Mouse (Mus musculus): ENCODE measurements at regions not wholly inside any gene's neighbourhood (a gene's known extent, or its start where the extent isn't known, plus 50 kb on each side); places are given as distances from the start of the nearest gene placed in this dataset.

DNA sequence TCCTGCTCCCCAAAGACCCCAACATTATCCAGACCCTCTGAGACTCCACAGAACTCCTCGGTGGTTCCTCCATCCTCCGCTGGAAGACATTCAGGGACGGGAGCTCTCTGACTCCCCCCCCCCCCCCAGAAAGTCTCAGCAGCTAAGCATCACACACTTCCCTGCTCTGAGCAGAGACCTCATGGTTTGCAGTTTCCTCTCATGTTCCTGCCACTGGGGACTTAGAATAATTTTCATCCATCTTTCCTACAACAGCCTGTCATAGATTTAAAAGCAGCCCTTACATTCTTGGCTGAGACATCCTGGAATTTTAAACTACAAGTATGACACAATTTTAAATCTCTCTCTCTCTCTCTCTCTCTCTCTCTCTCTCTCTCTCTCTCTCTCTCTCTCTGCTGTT lies 69.2 kb downstream of the Gpr65 start:
- DNase-seq (ENCODE audit: low spot score in 2 of 2) = no peak

DNA sequence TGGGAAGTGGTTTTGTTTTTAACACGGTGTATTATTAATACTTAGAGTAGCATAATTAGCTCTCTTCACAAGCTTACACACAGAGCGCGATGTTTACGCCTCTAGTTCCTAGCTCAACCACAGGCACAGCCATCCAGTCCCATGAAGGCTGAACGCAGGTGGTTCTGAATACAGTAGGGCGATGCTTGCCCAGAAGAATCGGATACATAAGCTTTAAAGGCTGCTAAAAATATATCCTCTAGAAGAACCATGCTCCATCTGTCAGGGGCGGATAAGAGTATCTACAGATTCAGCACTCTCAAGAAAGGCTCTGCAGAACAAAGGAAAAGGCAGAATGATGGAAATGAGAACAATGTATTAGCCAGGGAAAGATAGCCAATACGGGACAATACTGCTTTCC lies 71.1 kb downstream of the Gpr65 start:
- DNase-seq (ENCODE audit: low spot score in 2 of 2) = peak in 1 of 2 experiments; percentile 48

DNA sequence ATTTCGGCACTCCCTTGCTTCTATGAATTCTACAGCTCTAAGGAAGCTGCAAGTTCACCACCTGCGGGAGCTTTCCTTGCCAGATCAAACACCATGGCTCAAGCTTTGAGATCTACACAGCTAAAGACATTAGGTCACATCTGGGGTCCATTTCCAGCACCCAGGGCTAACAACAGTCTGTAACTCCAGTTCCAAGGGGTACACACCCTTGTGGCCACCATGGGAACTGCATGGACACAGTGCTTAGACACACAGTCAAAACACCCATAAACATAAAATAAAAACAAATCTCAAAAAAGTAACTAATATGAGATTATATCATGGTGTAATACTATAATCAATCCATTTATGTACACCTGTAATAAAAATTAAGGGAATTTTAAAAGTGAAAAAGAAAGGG lies 73.7 kb downstream of the Gpr65 start:
- DNase-seq (ENCODE audit: low spot score in 2 of 2) = no peak

DNA sequence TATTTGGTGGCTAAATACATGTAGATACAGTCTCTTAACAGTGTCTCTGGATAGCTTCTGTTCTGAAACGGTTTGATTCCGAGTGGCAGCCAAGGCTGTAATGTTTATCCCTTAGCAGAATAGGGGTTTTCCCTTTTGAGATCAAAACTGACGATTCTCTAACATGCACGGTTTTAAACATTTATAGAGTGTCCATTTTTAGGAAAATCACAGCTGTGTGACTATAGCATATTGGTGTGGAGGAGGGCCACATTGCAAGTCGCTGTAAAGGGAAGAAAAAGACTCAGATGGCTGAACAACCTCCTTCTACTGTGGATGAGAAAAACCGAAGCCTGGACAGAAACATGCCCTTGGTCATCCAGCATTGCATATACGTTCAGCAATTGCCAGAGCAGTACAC lies 75.2 kb downstream of the Gpr65 start:
- peak in 1 of 2 experiments; percentile 32 for DNase-seq (ENCODE audit: low spot score in 2 of 2)

DNA sequence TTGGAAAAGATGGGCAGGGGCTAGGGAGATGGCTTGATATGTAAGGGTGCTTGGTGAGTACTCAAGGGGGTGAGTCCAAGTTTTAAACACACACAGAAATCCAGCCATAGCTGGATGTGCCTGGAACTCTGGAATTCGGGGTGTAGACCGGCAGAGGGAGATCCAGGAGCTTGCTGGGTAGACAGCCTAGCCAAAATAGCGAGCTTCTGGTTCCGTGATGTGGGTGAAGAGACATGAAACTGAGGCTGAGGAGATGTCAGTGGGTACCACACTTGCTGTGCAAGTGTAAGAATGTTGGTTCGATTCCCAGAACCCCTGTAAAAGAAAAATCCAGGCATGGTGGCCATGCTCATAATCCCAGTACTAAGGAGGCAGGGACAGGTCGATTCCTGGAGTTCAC lies 78.6 kb downstream of the Gpr65 start:
- DNase-seq (ENCODE audit: low spot score in 2 of 2) = no peak

DNA sequence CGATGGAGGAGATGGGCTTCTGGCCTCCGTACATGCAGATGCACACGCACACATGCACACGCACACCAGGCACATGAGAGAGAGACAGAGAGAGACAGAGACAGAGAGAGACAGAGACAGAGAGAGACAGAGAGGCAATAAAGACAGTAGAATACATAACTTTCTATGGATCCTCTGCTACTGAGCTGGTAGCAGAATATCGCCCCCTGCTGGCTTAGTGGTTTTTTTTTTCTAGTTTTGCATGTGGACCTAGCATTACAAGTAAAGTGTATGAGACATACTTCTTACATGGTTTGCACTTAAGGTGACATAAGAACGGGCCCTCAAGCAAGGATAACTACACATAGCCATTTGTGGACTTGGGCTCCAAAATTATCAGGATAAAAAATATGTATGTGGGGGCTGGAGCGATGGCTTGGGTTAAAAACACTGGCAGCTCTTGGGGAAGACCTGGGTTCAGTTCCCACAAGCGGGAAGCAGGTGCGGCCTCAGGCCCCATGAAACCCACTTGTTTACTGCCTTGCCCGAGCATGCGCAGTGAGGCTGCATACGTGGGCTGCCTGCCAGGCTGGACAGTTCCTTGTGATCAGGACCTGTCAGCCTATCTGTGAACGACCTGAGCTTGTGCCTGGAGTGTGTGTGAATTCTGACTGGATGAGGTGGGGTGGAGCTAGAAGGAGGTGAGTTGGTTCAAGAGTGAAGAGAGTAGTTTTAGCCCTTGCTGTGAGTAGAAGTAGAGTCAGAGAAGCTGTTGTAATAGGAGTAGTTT lies 79.3 kb downstream of the Gpr65 start:
- DNase-seq (ENCODE audit: low spot score in 2 of 2) = peak in 1 of 2 experiments; percentile 24

DNA sequence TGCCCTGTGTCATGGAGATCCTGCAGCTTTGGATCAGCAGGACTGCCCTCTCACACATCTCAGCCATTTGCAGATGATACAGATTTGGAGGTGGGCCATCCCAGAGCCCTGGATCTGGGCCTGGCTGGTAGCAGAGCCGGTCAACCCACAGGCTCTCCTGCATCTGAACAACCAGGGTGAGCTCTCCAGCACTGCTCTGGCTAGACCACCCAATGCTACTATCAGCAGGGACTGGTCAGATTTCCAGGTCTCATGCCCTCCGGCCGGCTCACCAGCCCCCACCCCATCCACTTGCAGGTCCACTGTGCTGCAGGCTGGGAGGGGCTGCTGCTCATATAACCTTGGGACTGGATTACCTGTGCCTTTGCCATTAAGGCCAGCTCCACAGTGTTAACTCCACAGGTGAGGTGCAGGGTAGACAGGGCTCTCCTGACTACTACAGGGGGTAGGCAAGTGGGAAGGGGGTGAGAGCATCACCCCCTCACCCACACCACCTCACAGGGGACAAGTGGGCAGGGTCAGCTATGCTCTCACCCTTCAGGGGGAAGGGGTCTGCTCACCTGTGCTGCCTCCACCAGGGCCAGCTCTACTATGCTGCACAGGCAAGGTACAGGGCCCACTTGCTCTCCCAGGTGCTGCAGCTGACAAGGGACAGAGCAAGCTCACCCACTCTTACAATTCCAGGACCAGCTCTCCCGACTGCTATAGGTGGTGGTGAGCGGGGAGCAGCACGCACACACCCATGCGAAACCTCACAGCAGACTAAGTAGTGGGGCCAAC lies 81.6 kb downstream of the Gpr65 start:
- no peak for DNase-seq (ENCODE audit: low spot score in 2 of 2)

DNA sequence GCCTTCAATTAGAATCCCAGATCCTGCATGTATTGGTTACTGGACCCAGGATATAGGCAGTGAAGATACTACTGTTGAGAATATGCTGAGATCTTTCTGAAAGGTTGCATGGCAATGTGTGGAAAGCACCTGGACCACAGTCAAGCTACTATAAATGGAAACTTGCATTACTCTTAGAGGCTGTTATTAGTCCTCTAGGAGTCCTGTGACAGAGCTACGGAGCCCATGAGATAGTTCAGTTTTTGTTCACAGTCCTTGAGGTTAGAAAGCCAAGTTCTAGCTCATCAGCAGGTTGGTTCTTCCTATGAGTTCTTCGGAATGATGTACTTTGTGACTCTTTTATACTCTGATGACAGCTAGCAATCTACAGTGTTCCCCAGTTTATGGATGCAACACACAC lies 84.0 kb downstream of the Gpr65 start:
- DNase-seq (ENCODE audit: low spot score in 2 of 2) = no peak

DNA sequence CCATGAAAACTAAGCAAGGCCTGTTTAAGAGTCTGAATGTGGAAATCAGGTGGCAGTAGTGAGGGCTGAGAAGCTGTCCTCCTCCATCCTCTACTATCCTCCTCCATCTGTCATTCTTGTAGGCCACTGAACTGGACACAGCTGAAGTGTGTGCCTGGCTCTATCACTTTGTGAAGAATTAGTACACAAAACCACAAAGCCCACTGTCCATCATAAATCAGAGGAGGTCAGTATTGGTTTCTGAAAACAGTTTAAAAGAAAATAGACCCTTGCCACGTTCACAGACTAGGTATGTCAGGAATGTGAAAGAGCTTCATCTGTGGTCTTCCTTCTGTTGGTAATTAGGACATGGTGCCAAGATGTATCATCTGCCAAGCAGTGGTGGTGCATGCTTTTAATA lies 86.1 kb downstream of the Gpr65 start:
- DNase-seq (ENCODE audit: low spot score in 2 of 2) = no peak

DNA sequence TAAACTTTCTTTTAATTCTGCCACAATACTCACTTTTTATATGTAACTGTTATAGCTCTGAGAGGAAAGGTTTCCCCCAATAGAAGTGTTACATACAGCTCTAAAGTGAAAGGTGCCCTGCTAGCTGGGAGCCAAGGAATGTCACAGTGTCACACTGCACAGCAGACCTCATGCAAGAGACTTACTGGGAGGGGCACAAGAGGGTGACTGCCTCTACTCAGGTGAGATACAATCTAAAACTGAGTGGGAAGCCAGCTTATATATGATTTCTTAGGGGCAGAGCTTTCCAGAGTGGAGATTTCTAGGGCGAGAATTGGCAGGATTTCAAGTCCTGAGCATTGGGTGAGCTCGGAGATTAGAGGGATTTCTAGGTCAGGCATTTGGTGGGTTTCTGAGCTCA lies 99.1 kb downstream of the Gpr65 start:
- no peak for DNase-seq (ENCODE audit: low spot score in 2 of 2)

DNA sequence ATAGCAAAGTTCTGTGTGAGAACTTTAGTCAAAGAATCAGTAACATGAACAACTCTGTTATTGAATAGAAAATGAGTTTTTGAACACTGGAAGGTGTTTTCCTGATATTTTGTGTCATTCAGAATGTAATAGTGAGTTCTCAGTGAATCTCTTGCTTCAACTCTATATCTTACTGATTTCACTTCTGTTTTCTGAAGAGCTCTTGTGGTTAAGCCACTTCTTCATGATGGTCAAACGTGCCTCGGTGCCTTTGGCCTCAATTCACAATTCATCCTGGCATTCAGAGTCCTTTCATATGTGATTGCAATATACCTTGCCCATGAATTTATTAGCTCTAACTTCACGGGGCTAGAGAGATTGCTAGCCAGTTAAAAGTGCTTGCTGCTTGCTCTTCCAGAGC lies 102.3 kb downstream of the Gpr65 start:
- DNase-seq (ENCODE audit: low spot score in 2 of 2) = no peak

DNA sequence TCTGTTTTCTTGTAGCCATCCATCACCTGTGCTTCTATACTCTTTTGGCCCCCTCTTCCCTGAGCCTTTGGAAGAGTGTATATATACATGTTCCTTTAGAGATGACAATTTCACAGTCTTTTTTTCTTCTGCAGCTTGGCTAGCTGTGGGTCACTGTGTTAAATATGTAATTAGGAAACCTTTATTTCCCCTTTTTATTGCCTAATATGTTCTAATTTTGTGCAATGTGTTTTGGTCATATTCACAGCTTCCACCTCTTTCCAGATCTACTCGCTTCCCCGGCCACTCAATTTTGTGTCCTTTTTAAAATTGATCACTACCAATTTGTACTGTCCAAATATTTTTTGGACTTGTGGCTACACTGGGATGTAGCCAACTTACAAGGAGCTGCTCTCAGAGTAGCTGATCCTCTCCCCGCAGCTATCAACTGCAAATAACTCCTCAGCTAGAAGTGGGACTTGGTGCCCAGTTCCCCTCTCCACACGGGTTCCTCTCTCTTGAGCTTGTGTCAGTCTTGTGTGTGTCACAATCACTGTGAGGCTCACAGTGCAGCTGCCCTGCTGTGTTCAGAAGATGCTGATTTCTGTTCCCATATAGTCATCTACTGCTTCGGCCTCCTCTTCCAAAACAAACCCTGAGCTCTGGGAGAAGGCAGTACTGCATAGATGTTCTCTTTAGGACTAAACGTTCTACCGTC lies 106.9 kb downstream of the Gpr65 start:
- DNase-seq (ENCODE audit: low spot score in 2 of 2) = no peak
